Mouse (Mus musculus) hindbrain, embryonic 10.5 days (tissue): ENCODE data around the gene Gpatch8. TPM values are rescaled to one million over a fixed set of nuclear protein-coding genes. Genes with fewer than 3 reads are reported as not detected.

Source experiments
- DNase-seq: peaks from one replicate; pipeline ENCODE4 v3.0.0-alpha.2; 2017; ENCODE audit warnings: low spot score
- H3K27ac ChIP-seq: fragments of 300-500 bp; sonication (generic); 2 replicates; pipeline ENCODE4 v1.5.1; 2016; ENCODE audit warnings: mild to moderate bottlenecking, moderate library complexity
- H3K27me3 ChIP-seq: fragments of 300-500 bp; sonication (generic); 2 replicates; pipeline ENCODE4 v1.6.1; 2016; ENCODE audit warnings: mild to moderate bottlenecking; ENCODE audit not compliant: poor library complexity, insufficient read depth, severe bottlenecking
- H3K36me3 ChIP-seq: fragments of 300-500 bp; sonication (generic); 2 replicates; pipeline ENCODE4 v1.6.1; 2016; ENCODE audit warnings: mild to moderate bottlenecking, moderate library complexity
- H3K4me1 ChIP-seq: fragments of 300-500 bp; sonication (generic); replicated peaks from 2 replicates; pipeline ENCODE4 v1.6.1; 2016; ENCODE audit warnings: mild to moderate bottlenecking
- H3K4me3 ChIP-seq: fragments of 300-500 bp; sonication (generic); 2 replicates; pipeline ENCODE4 v1.5.1; 2016; ENCODE audit warnings: mild to moderate bottlenecking, moderate library complexity
- H3K9me3 ChIP-seq: fragments of 300-500 bp; sonication (generic); 2 replicates; pipeline ENCODE4 v1.6.1; 2016; ENCODE audit warnings: mild to moderate bottlenecking, moderate library complexity
- WGBS: fragments of 180-500 bp; shearing (Covaris S2); methylation state at CpG from one replicate; pipeline ENCODE4 v1.1.7; 2016; 5-methylcytosine and 5-hydroxymethylcytosine counted together
- polyA plus RNA-seq: library from polyadenylated mRNA; unstranded; fragments of >200 nt; fragmentation: Nextera tagmentation; extraction: Ambion mirVana; gene quantifications from 2 replicates; pipeline ENCODE4 v1.2.1, GENCODE M21; 2016

Gene Gpatch8
- polyA plus RNA-seq, 1 experiment from 2014 or later = 66.5 TPM

GRCm38 (mm10) chr11:102440255-102440654 lies 115.9 kb downstream of the Gpatch8 start:
- H3K4me3 ChIP-seq = peak overlapping the region; percentile 24; the same call in 1 of the 2 replicates
- H3K4me1 ChIP-seq = peaks cover 50% of the 10 kb centered on the region
- DNase-seq = no peak
- H3K9me3 ChIP-seq = no peaks in the 10 kb centered on the region
- 85% methylated on average over 8 of the region's 8 CpGs for WGBS
- H3K27me3 ChIP-seq = peaks cover 51% of the 10 kb centered on the region
- H3K27ac ChIP-seq = no peak overlapping the region
- H3K36me3 ChIP-seq = peaks cover 89% of the 10 kb centered on the region

- WGBS = 75% methylated on average over 14 of the region's 14 CpGs
- Histone ChIP-seq H3K4me3 (peak overlapping the region; percentile 24; the same call in 1 of the 2 replicates), H3K36me3 (peaks cover 97% of the 10 kb centered on the region), H3K27me3 (peaks cover 50% of the 10 kb centered on the region), H3K4me1 (peaks cover 42% of the 10 kb centered on the region), H3K9me3 (no peaks in the 10 kb centered on the region), H3K27ac (no peak overlapping the region)
- DNase-seq = no peak
Observed at GRCm38 (mm10) chr11:102439093-102440082, 116.8 kb downstream of the Gpatch8 start.

- Histone ChIP-seq H3K27me3 (peaks cover 50% of the 10 kb centered on the region), H3K4me1 (peaks cover 39% of the 10 kb centered on the region), H3K9me3 (no peaks in the 10 kb centered on the region), H3K36me3 (peaks cover 95% of the 10 kb centered on the region), H3K4me3 (peak overlapping the region; percentile 53), H3K27ac (peak overlapping the region; percentile 79)
- 8% methylated on average over 77 of the region's 77 CpGs for WGBS
- DNase-seq = peak; percentile 91
Observed at GRCm38 (mm10) chr11:102438212-102439092, 117.7 kb downstream of the Gpatch8 start.

DNA sequence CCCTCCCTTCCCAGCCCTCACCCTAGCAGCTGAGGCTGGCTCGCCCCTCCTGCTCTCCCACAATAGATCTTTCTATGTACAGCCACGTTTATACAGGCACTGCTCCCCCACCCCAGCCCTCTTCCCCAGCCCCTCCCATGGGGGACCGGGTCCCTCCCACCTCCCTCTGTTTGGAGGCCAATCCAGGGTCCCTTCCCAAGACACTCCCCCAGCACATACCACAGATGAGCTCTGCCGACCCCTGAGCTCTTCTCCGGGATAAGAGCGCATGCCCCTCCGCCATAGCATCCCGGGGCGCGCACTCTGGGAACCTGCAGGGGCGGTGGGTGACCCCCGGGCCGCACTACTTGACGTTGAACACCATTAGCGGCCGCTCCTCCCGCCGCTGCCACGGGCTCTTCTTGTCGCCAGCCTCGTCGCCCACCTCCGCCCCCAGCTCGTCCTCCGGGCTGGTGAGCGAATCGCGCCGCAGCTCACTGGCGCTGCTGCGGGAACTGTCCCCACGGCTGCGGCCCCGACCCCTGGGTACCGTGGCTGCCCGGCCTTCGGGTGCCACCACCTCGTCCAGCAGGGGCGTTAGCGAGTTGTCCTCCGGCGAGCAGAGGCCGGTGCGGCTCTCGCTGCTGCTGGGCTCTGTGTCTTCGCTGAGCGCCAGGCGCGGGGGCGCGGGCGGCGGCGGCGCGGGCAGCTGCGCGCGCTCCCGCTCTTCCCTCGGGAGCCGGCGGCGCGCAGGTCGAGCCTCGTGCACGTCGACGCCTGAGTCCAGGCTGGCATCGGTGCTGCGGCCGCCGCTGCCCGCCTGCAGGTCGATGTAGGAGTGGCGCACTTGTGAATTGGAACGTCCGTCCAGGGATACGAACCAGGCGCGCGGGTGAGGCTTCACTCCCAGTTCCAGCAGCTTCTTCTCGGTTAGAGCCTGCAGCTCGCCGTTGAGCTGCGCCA lies 118.8 kb downstream of the Gpatch8 start:
- DNase-seq = peak; percentile 76
- Histone ChIP-seq H3K4me1 (peaks cover 46% of the 10 kb centered on the region), H3K9me3 (no peaks in the 10 kb centered on the region), H3K4me3 (peak overlapping the region; percentile 53), H3K27me3 (peaks cover 50% of the 10 kb centered on the region), H3K27ac (peak overlapping the region; percentile 79), H3K36me3 (peaks cover 95% of the 10 kb centered on the region)
- WGBS = 1% methylated on average over 87 of the region's 87 CpGs

DNA sequence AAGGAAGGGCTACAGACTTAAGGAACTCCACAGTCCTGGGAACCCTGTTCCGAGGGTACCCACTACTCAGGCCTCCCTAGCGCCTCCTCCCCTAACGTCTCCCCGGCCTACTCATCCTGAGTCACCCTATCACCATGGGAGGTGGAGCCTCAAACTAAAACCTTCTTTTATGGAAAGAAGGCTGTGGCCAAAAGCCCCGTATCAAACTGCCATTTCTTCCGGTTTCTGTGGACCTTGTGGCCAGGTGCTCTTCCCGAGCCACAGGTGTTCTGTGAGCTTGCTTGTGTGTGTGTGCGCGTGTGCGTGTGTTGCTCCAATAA lies 119.8 kb downstream of the Gpatch8 start:
- DNase-seq = no peak
- Histone ChIP-seq H3K36me3 (peaks cover 85% of the 10 kb centered on the region), H3K4me1 (peaks cover 51% of the 10 kb centered on the region), H3K27ac (no peak overlapping the region), H3K9me3 (no peaks in the 10 kb centered on the region), H3K4me3 (no peak overlapping the region), H3K27me3 (peaks cover 50% of the 10 kb centered on the region)
- WGBS = 88% methylated on average over 10 of the region's 10 CpGs

DNA sequence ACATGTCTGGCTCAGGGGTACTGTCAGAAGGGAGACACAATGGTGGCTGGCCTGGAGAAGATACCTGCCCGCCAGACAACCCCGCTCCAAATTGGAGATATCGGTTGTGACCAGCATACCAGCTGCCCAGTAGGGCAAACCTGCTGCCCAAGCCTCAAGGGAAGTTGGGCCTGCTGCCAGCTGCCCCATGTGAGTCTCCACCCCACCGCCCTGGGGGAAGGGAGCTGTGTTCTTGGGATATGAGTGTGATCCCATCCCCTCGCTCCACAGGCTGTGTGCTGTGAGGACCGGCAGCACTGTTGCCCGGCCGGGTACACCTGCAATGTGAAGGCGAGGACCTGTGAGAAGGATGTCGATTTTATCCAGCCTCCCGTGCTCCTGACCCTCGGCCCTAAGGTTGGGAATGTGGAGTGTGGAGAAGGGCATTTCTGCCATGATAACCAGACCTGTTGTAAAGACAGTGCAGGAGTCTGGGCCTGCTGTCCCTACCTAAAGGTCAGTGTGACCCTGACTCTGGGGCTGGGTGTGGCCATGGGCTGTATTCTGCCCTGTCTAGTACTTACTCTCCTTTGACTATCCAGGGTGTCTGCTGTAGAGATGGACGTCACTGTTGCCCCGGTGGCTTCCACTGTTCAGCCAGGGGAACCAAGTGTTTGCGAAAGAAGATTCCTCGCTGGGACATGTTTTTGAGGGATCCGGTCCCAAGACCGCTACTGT lies 120.3 kb downstream of the Gpatch8 start:
- no peak for DNase-seq
- 93% methylated on average over 18 of the region's 18 CpGs for WGBS
- H3K36me3 ChIP-seq = peaks cover 80% of the 10 kb centered on the region

GRCm38 (mm10) chr11:102434816-102435705 lies 121.1 kb downstream of the Gpatch8 start:
- 93% methylated on average over 11 of the region's 11 CpGs for WGBS
- no peaks in the 10 kb centered on the region for H3K9me3 ChIP-seq
- H3K36me3 ChIP-seq = peaks cover 72% of the 10 kb centered on the region
- no peak overlapping the region for H3K4me3 ChIP-seq
- H3K27ac ChIP-seq = no peak overlapping the region
- no peak for DNase-seq
- H3K27me3 ChIP-seq = peaks cover 42% of the 10 kb centered on the region
- H3K4me1 ChIP-seq = peaks cover 64% of the 10 kb centered on the region

More for the DNA sequence above, 120.3 kb downstream of the Gpatch8 start:
- Histone ChIP-seq H3K27me3 (peaks cover 47% of the 10 kb centered on the region), H3K4me3 (no peak overlapping the region), H3K27ac (no peak overlapping the region), H3K9me3 (no peaks in the 10 kb centered on the region), H3K4me1 (peaks cover 56% of the 10 kb centered on the region)

GRCm38 (mm10) chr11:102434406-102434805 lies 121.8 kb downstream of the Gpatch8 start:
- peaks cover 65% of the 10 kb centered on the region for H3K36me3 ChIP-seq
- H3K4me3 ChIP-seq = no peak overlapping the region
- peaks cover 66% of the 10 kb centered on the region for H3K4me1 ChIP-seq
- peak; percentile 87 for DNase-seq
- H3K9me3 ChIP-seq = no peaks in the 10 kb centered on the region
- H3K27ac ChIP-seq = no peak overlapping the region
- WGBS = 10% methylated on average over 7 of the region's 7 CpGs
- peaks cover 35% of the 10 kb centered on the region for H3K27me3 ChIP-seq

DNA sequence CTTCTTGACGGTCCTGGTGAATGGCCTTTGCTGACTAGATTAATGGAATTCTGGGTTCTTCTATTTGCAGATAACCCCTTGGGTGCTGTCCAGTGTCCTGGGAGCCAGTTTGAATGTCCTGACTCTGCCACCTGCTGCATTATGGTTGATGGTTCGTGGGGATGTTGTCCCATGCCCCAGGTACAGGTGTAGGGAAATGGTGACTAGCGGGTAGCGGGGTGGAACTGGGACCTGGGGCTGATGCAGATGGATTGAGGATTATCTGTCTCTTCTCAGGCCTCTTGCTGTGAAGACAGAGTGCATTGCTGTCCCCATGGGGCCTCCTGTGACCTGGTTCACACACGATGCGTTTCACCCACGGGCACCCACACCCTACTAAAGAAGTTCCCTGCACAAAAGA lies 122.3 kb downstream of the Gpatch8 start:
- no peak overlapping the region for H3K4me3 ChIP-seq
- peaks cover 65% of the 10 kb centered on the region for H3K4me1 ChIP-seq
- no peak for DNase-seq
- 93% methylated on average over 7 of the region's 7 CpGs for WGBS
- H3K36me3 ChIP-seq = peaks cover 60% of the 10 kb centered on the region
- H3K9me3 ChIP-seq = no peaks in the 10 kb centered on the region
- peaks cover 35% of the 10 kb centered on the region for H3K27me3 ChIP-seq
- H3K27ac ChIP-seq = no peak overlapping the region

DNA sequence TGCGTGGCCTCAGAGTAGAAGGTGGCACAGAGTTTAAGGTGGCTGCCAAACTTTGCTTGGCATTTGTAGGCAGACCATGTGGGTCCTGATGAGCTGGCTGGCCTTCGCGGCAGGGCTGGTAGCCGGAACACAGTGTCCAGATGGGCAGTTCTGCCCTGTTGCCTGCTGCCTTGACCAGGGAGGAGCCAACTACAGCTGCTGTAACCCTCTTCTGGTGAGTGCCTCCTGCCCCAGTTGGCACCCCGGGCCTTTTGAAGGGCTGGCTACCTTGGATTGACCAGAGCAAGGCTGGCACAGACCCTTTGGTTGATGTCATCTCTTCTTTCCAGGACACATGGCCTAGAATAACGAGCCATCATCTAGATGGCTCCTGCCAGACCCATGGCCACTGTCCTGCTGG lies 123.3 kb downstream of the Gpatch8 start:
- 96% methylated on average over 6 of the region's 6 CpGs for WGBS
- Histone ChIP-seq H3K4me3 (no peak overlapping the region), H3K36me3 (peaks cover 50% of the 10 kb centered on the region), H3K27ac (no peak overlapping the region), H3K4me1 (peaks cover 55% of the 10 kb centered on the region), H3K9me3 (no peaks in the 10 kb centered on the region), H3K27me3 (peaks cover 27% of the 10 kb centered on the region)
- no peak for DNase-seq
